Mouse (Mus musculus): ENCODE results near the gene Rapsn.

- TF ChIP-seq CTCF (IDR thresholded peaks at IDR 0.05) (no peak), EP300 (IDR thresholded peaks at IDR 0.05; ENCODE audit: insufficient read depth, low read depth, low read length) (no peak)
These were observed 26.5 kb downstream of the Rapsn start for GRCm38 (mm10) chr2:91061849-91062481.
